Mouse (Mus musculus) lung, postnatal 0 days (tissue): Measurements from ENCODE around the gene Glb1.

Source experiments
- CTCF ChIP-seq: IDR thresholded peaks from 2 replicates; pipeline ENCODE4 v1.5.1; 2016; ENCODE audit warnings: antibody characterized with exemption, mild to moderate bottlenecking
- EP300 ChIP-seq: IDR thresholded peaks from 2 replicates; pipeline ENCODE4 v1.6.1; 2016; ENCODE audit warnings: antibody characterized with exemption, mild to moderate bottlenecking, control low read depth

GRCm38 (mm10) chr9:114375276-114375962 is 25.5 kb upstream of the Glb1 start:
- TF ChIP-seq CTCF: no peak
- TF ChIP-seq EP300: no peak
